Mouse (Mus musculus) effector memory CD4-positive, alpha-beta T cell, adult 5 months (primary cell): ENCODE measurements around the gene Synj2. TPM values are rescaled to one million over a fixed set of nuclear protein-coding genes. Genes with fewer than 3 reads are reported as not detected.

Source experiments
- polyA plus RNA-seq: library from polyadenylated mRNA; unstranded; fragments of 100-300 nt; shearing (Covaris generic); gene quantifications from one replicate; pipeline ENCODE4 v1.2.1, GENCODE M21; 2017

Synj2 gene
- 43.4 TPM for polyA plus RNA-seq

GRCm38 (mm10) chr17:5941230-5942043, at the start of gene Synj2:
Gene Synj2, plus strand, starts transcription at chr17:5941280.

GRCm38 (mm10) chr17:6079287-6080122, 138.4 kb downstream of the Synj2 start, which contains the start of the genes Serac1 and Gtf2h5:
Gene Serac1, minus strand, starts transcription at chr17:6079741.
Gene Gtf2h5, plus strand, starts transcription at chr17:6079786.

Other genes with a start within 250 kb of the Synj2 start
- gene Snx9, start 100.0 kb upstream of the Synj2 start, polyA plus RNA-seq = 2.0 TPM
- gene Serac1, start 138.5 kb downstream of the Synj2 start, polyA plus RNA-seq = 2.1 TPM
- gene Gtf2h5, start 138.5 kb downstream of the Synj2 start, polyA plus RNA-seq = 53.9 TPM
- 98.0 TPM for gene Tulp4, start 165.2 kb downstream of the Synj2 start, polyA plus RNA-seq